Mouse (Mus musculus) heart, postnatal 0 days (tissue): ENCODE data around the gene Slc35c2.

ENCODE experiments used
- CTCF ChIP-seq: IDR thresholded peaks from 2 replicates; pipeline ENCODE4 v1.5.1; 2016; ENCODE audit warnings: antibody characterized with exemption, control low read depth, low read depth
- EP300 ChIP-seq: IDR thresholded peaks from 2 replicates; pipeline ENCODE4 v1.6.1; 2016; ENCODE audit warnings: antibody characterized with exemption, low read depth

DNA sequence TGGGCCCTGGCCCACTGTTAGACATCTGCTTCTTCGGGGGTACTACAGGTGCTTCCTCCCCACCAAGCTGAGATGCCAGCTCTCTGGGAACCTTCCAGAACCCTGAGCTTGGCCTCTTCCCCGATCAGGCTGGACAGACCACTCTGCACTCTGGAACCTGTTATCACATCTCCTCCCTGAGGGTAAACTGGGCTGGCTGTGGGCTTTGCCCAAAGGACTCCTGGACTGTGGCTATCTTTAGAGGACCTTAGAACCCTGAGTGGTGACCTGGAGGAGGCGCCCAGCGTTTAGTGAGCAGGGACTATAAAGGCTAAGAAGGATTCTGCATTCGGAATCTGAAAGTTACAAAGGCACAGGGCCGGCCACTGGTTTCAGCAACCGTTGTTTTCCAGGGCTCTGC is 3.3 kb downstream of the Slc35c2 start:
- no peak for TF ChIP-seq EP300
- no peak for TF ChIP-seq CTCF
